Mouse (Mus musculus) limb, embryonic 13.5 days (tissue): ENCODE measurements around the gene Hspb7. TPM values are rescaled to one million over a fixed set of nuclear protein-coding genes. Genes with fewer than 3 reads are reported as not detected.

Experiments
- ATAC-seq: fragments of 200-750 bp; cut with Nextera tagmentation; 2 replicates; pipeline ENCODE4 v1.8.0; 2017; ENCODE audit warnings: low read depth, moderate number of reproducible peaks, moderate TSS enrichment; ENCODE audit not compliant: low FRiP score
- H3K27ac ChIP-seq: fragments of 300-500 bp; sonication (generic); 2 replicates; pipeline ENCODE4 v1.5.1; 2015; ENCODE audit warnings: inconsistent platforms, mild to moderate bottlenecking, moderate library complexity
- H3K27me3 ChIP-seq: fragments of 300-500 bp; sonication (generic); 2 replicates; pipeline ENCODE4 v1.6.1; 2015; ENCODE audit warnings: mild to moderate bottlenecking, inconsistent platforms
- H3K36me3 ChIP-seq: fragments of 300-500 bp; sonication (generic); 2 replicates; pipeline ENCODE4 v1.6.1; 2015; ENCODE audit warnings: inconsistent platforms, mild to moderate bottlenecking, moderate library complexity
- H3K4me1 ChIP-seq: fragments of 300-500 bp; sonication (generic); 2 replicates; pipeline ENCODE4 v1.6.1; 2015; ENCODE audit warnings: inconsistent platforms
- H3K4me2 ChIP-seq: fragments of 300-500 bp; sonication (generic); replicated peaks from 2 replicates; pipeline ENCODE4 v1.6.1; 2015; ENCODE audit warnings: inconsistent platforms, mild to moderate bottlenecking, moderate library complexity
- H3K4me3 ChIP-seq: fragments of 300-500 bp; sonication (generic); 2 replicates; pipeline ENCODE4 v1.5.1; 2015; ENCODE audit warnings: moderate library complexity, mild to moderate bottlenecking, inconsistent platforms
- H3K9ac ChIP-seq: fragments of 300-500 bp; sonication (generic); 2 replicates; pipeline ENCODE4 v1.6.1; 2015; ENCODE audit warnings: mild to moderate bottlenecking, inconsistent platforms
- H3K9me3 ChIP-seq: fragments of 300-500 bp; sonication (generic); 2 replicates; pipeline ENCODE4 v1.6.1; 2016; ENCODE audit warnings: inconsistent platforms
- whole genome bisulfite sequencing: fragments of 180-500 bp; shearing (Covaris S2); methylation state at CpG from one replicate; pipeline ENCODE4 v1.1.7; 2015; 5-methylcytosine and 5-hydroxymethylcytosine counted together
- polyA plus RNA-seq: library from polyadenylated mRNA; unstranded; fragments of >200 nt; fragmentation: Nextera tagmentation; extraction: Ambion mirVana; gene quantifications from 2 replicates; pipeline ENCODE4 v1.2.1, GENCODE M21; 2015

Gene Hspb7
- polyA plus RNA-seq, 1 experiment from 2014 or later = 0.06 TPM

DNA sequence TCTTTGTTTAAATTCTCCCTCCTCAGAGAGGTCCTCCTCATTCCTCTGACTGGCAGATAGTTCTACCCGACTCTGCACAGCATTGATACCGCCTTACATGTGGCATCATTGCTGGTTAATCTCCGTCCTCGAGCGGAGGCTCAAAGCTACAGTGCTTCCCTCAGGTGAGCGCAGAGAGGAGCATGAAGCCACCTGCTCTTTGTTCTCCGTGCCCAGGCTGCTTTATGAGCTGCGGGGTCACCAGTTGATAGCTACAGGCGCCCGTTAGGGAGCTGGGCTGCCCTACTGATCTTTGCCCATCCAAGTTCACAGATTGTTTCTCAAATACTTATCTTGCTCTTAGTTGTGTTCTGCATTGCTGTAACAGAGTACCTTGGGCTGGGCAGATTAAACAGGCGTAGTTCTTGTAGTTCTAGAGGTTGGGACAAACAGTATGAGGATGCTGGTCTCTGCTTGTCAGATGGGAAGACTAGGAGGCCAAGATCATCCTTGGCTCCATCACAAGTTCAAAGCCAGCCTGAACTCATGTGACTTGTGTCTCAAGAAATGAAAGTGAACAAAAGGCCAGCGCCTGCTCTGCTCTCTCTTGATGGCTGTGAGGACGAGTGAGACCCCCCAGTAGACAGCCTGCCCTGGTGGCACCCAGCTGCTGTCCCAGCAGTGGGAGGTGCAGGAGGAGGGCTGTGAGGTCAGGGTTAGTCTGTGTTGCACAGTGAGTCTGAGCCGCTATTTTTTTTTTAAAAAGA, 35.8 kb downstream of the Hspb7 start:
- Histone ChIP-seq H3K9me3 (no peaks in the 10 kb centered on the region), H3K4me1 (peaks cover 29% of the 10 kb centered on the region), H3K4me3 (no peak overlapping the region), H3K4me2 (no peak overlapping the region), H3K36me3 (peaks cover 49% of the 10 kb centered on the region), H3K27ac (no peak overlapping the region), H3K9ac (no peak overlapping the region), H3K27me3 (no peaks in the 10 kb centered on the region)
- ATAC-seq = no peak
- WGBS = 93% methylated on average over 14 of the region's 14 CpGs

DNA sequence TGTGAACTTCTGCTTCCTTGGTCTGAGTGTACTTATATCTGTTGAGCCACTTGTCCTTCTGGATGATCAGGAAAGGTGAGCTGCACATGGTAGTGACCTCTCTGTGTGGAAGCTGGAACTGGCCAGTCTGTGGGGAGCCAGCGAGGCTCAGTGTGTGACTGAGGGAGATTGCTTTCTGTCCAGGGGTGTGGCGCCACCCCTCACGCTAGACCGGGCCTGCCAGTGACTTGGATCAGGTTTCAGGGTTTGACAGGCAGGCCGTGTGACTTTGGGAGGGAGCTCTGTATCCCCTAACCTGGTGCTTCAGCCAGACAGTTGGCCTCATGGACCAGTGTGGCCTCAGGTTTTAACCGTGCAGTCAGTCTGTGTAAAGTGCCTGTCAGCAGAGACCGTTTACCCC, 37.7 kb downstream of the Hspb7 start:
- peaks cover 29% of the 10 kb centered on the region for H3K4me1 ChIP-seq
- peak overlapping the region; percentile 65; the same call in 1 of the 2 replicates for H3K27ac ChIP-seq
- peak overlapping the region; percentile 14; the same call in 1 of the 2 replicates for H3K9ac ChIP-seq
- no peaks in the 10 kb centered on the region for H3K9me3 ChIP-seq
- H3K4me3 ChIP-seq = no peak overlapping the region
- H3K27me3 ChIP-seq = no peaks in the 10 kb centered on the region
- peak overlapping the region; percentile 28 for H3K4me2 ChIP-seq
- H3K36me3 ChIP-seq = peaks cover 47% of the 10 kb centered on the region
- WGBS = 18% methylated on average over 7 of the region's 7 CpGs
- peak; percentile 43; the same call in 1 of the 2 replicates for ATAC-seq

DNA sequence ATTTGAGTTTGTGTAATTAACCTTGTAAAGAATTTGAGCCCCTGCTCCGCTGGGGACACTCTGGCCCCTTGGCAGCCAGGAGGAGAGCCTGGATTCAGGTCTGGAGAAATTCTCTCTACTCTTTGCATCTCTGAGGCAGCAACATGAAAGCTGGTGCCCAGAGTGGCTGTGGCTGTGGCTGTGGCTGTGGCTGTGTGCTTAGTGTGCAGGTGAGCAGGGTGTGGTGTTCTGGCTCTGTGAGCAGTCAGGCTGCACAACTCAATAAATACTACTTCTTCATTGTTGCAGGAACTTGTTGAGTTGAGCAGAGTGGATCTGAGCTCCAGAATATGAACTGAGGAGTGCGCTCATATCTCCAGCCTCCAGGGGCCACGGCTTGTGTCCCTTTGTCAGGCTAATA, 38.3 kb downstream of the Hspb7 start:
- no peak overlapping the region for H3K4me3 ChIP-seq
- ATAC-seq = no peak
- H3K27ac ChIP-seq = peak overlapping the region; percentile 65; the same call in 1 of the 2 replicates
- WGBS = 67% methylated on average over 3 of the region's 3 CpGs
- H3K4me1 ChIP-seq = peaks cover 29% of the 10 kb centered on the region
- no peak overlapping the region for H3K9ac ChIP-seq
- H3K9me3 ChIP-seq = no peaks in the 10 kb centered on the region
- H3K27me3 ChIP-seq = no peaks in the 10 kb centered on the region
- H3K36me3 ChIP-seq = peaks cover 52% of the 10 kb centered on the region
- H3K4me2 ChIP-seq = no peak overlapping the region

DNA sequence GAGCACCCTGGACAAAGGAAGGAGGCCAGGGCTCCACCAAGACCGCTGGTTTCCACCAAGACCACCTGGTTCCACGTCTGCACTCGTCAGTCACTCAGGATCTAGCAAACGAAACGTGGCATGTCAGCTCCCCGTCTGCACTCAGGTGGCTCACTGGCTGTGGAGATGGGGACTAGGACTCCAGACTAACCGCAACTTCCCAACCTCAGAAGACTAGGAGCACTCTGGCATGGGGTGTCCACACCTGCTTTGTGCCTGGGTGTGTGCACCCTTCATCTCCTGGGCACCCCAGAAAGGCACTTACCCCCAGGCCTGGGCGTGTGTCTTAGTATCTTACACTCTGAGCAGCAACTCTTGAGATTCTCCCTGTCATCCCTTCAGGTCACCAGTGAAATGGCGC, 39.2 kb downstream of the Hspb7 start:
- no peak overlapping the region for H3K9ac ChIP-seq
- H3K4me1 ChIP-seq = peaks cover 26% of the 10 kb centered on the region
- peaks cover 59% of the 10 kb centered on the region for H3K36me3 ChIP-seq
- no peak overlapping the region for H3K4me2 ChIP-seq
- 92% methylated on average over 9 of the region's 9 CpGs for WGBS
- no peaks in the 10 kb centered on the region for H3K9me3 ChIP-seq
- ATAC-seq = no peak
- H3K27me3 ChIP-seq = no peaks in the 10 kb centered on the region
- no peak overlapping the region for H3K4me3 ChIP-seq
- H3K27ac ChIP-seq = no peak overlapping the region

DNA sequence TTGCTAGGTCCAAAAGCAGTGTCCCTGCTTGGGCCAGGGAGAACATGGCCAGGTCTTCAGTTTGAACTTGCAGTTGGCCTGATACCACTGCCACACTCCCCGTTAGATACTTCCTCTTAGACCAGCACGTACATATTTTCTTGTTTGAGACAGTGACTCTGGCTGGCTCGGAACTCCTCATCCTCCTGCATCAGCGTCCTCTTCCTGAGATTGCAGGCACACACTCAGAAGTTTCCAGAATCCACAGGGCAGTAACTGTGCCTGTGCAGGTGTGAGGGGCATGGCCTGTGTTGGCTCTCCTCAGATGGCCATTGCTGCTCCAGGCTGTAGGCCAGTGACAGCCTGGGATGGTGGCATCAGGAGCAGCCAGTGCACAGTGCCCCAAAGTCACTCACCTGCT, 39.9 kb downstream of the Hspb7 start:
- WGBS = 93% methylated on average over 4 of the region's 4 CpGs
- no peaks in the 10 kb centered on the region for H3K27me3 ChIP-seq
- no peak overlapping the region for H3K4me2 ChIP-seq
- no peak for ATAC-seq
- no peak overlapping the region for H3K9ac ChIP-seq
- peaks cover 21% of the 10 kb centered on the region for H3K4me1 ChIP-seq
- no peak overlapping the region for H3K4me3 ChIP-seq
- no peak overlapping the region for H3K27ac ChIP-seq
- no peaks in the 10 kb centered on the region for H3K9me3 ChIP-seq
- H3K36me3 ChIP-seq = peaks cover 63% of the 10 kb centered on the region

DNA sequence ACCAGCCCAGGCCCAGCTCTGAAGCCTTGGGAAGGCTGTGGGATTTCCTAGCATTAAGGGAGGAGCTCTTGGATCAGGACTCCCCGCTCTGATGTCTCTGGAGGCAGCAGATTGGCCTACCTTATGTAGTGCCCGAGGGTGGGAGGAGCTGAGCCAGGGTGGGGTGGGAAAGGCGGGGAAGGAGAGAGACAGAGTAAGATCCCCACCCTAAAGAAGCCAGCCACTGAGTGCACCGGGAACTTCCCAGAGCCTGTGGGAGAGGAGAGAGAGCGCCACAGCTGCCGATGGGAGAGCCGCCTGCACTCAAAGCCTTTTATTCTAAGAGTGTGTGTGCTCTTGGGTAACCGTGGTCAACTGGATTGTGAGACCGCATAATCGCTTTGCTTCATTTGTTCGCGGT, 40.5 kb downstream of the Hspb7 start:
- H3K4me2 ChIP-seq = no peak overlapping the region
- peaks cover 17% of the 10 kb centered on the region for H3K4me1 ChIP-seq
- no peak overlapping the region for H3K27ac ChIP-seq
- WGBS = 67% methylated on average over 12 of the region's 12 CpGs
- peaks cover 67% of the 10 kb centered on the region for H3K36me3 ChIP-seq
- no peaks in the 10 kb centered on the region for H3K9me3 ChIP-seq
- no peak overlapping the region for H3K9ac ChIP-seq
- no peak for ATAC-seq
- no peak overlapping the region for H3K4me3 ChIP-seq
- no peaks in the 10 kb centered on the region for H3K27me3 ChIP-seq

DNA sequence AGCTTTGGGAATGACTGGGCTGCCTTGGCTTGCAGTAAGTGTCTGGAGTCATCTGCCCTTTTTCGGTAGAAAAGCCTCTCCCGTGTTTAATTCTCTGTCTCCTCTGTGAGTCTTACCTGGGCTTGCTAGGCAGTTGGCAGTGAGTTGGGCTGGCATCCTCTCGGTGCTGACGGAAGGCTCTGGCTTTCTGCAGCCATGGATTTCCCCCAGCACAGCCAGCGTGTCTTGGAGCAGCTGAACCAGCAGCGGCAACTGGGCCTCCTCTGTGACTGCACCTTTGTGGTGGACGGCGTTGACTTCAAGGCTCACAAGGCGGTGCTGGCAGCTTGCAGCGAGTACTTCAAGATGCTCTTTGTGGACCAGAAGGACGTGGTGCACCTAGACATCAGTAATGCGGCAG, 41.0 kb downstream of the Hspb7 start:
- Histone ChIP-seq H3K9me3 (no peaks in the 10 kb centered on the region), H3K4me3 (no peak overlapping the region), H3K27ac (no peak overlapping the region), H3K4me2 (no peak overlapping the region), H3K4me1 (peaks cover 17% of the 10 kb centered on the region), H3K9ac (no peak overlapping the region), H3K36me3 (peaks cover 67% of the 10 kb centered on the region), H3K27me3 (no peaks in the 10 kb centered on the region)
- 91% methylated on average over 12 of the region's 12 CpGs for WGBS
- ATAC-seq = no peak

DNA sequence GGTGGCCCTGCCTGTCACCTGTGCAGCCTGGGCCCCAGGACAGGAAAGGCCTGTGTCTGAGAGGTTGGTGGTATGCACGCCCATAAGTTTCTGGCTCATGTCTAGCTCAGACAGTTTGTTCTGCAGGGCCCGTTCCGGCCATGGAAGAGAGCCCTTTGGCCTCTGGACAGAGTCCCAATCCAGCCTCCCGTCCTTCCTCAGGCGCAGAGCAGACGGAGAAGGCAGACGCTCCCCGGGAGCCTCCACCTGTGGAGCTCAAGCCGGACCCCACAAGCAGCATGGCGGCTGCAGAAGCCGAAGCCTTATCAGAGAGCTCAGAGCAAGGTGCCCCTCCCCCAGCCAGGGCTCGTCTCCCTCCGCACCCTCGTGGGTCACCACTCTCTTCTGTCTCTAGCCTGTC, 42.9 kb downstream of the Hspb7 start:
- ATAC-seq = no peak
- H3K4me3 ChIP-seq = no peak overlapping the region

DNA sequence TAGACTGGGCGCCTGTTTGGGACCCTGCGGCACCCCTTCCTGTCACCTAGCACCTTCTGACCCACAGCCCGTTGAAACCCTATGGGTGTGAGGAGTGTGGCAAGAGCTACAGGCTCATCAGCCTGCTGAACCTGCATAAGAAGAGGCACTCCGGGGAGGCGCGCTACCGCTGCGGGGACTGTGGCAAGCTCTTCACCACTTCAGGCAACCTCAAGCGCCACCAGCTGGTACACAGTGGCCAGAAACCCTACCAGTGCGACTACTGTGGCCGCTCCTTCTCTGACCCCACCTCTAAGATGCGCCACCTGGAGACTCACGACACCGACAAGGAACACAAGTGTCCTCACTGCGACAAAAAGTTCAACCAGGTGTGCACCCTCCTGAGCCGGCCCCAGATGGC, 44.1 kb downstream of the Hspb7 start:
- Histone ChIP-seq H3K9me3 (no peaks in the 10 kb centered on the region), H3K36me3 (peaks cover 92% of the 10 kb centered on the region), H3K4me1 (no peaks in the 10 kb centered on the region), H3K27ac (no peak overlapping the region), H3K27me3 (no peaks in the 10 kb centered on the region), H3K9ac (no peak overlapping the region), H3K4me2 (no peak overlapping the region), H3K4me3 (no peak overlapping the region)
- no peak for ATAC-seq
- 77% methylated on average over 16 of the region's 16 CpGs for WGBS

More for the DNA sequence above, 42.9 kb downstream of the Hspb7 start:
- no peaks in the 10 kb centered on the region for H3K9me3 ChIP-seq
- 81% methylated on average over 14 of the region's 14 CpGs for WGBS
- peaks cover 7% of the 10 kb centered on the region for H3K4me1 ChIP-seq
- no peak overlapping the region for H3K27ac ChIP-seq
- no peak overlapping the region for H3K4me2 ChIP-seq
- H3K27me3 ChIP-seq = no peaks in the 10 kb centered on the region
- peaks cover 83% of the 10 kb centered on the region for H3K36me3 ChIP-seq
- no peak overlapping the region for H3K9ac ChIP-seq

DNA sequence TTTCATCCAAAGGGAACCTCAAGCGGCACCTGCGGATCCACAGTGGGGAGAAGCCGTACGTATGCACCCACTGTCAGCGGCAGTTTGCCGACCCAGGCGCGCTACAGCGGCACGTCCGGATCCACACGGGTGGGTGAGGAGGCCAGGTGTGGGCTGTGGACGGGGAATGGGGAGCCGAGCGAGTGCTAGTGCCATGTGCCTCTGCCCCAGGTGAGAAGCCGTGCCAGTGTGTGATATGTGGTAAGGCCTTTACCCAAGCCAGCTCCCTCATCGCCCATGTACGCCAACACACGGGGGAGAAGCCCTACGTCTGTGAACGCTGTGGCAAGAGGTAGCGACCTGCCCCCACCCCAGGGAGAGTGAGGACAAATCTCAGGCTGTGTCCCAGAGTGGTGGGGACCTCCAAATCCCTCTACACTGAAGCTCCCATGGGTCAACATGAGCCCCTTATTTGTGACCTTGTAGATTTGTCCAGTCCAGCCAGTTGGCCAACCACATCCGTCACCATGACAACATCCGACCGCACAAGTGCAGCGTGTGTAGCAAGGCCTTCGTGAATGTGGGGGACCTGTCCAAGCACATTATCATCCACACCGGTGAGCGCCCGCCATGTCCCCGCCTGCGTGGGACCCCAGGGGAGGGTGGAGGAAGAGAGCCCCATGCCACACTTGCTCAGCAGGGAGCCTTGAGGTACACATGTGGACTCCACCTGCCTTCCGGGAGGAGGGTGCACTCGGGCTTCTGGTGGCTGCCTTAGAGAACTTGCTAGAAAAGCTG, 45.1 kb downstream of the Hspb7 start:
- H3K4me3 ChIP-seq = no peak overlapping the region
- no peaks in the 10 kb centered on the region for H3K4me1 ChIP-seq
- no peaks in the 10 kb centered on the region for H3K27me3 ChIP-seq
- ATAC-seq = no peak
- peaks cover 93% of the 10 kb centered on the region for H3K36me3 ChIP-seq
- H3K27ac ChIP-seq = no peak overlapping the region
- WGBS = 95% methylated on average over 34 of the region's 34 CpGs
- H3K9me3 ChIP-seq = no peaks in the 10 kb centered on the region
- no peak overlapping the region for H3K9ac ChIP-seq
- no peak overlapping the region for H3K4me2 ChIP-seq

DNA sequence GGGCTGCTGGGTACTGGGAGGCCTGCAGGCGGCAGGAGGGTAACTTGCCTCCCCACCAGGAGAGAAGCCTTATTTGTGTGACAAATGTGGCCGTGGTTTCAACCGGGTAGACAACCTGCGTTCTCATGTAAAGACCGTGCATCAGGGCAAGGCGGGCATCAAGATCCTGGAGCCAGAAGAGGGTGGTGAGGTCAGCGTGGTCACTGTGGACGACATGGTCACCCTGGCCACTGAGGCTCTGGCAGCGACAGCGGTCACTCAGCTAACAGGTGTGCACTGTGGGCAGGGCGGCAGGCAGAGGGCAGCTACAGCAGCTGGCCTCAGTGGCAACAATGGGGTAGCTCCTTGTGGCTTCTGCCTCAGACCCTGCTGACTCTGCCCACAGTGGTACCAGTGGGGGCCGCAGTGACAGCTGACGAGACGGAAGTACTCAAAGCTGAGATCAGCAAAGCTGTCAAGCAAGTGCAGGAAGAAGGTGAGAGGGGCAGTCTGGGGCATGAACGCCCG, 45.8 kb downstream of the Hspb7 start:
- Histone ChIP-seq H3K27ac (no peak overlapping the region), H3K9ac (no peak overlapping the region), H3K27me3 (no peaks in the 10 kb centered on the region), H3K36me3 (peaks cover 96% of the 10 kb centered on the region), H3K9me3 (no peaks in the 10 kb centered on the region), H3K4me2 (no peak overlapping the region), H3K4me1 (no peaks in the 10 kb centered on the region), H3K4me3 (no peak overlapping the region)
- ATAC-seq = no peak
- 88% methylated on average over 16 of the region's 16 CpGs for WGBS

DNA sequence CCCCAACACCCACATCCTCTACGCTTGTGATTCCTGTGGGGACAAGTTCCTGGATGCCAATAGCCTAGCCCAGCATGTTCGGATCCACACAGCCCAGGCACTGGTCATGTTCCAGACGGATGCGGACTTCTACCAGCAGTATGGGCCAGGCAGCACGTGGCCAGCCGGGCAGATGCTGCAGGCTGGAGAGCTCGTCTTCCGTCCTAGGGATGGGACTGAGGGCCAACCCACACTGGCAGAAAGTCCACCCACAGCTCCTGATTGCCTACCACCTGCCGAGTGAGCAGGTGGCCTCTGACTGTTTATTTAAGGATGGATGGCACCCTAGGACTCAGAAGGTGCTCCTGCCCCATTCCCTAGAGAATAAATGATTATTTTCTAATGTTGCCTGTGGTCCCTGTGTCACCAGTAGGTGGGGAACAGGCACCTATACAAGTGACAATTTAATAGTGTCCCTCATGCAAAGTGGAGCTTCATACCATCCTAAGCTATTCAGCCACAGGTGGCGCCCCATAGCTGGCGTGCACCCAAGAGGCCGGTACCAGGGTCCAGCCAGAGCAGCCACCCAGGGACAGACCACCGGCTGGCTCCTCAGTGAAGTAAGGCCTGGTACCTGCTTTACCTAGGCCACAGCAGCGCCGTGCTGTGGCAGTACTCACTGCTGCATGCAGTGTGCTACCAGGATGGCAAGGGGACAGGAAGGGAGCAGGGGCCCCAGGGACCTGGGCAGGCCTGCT, 46.4 kb downstream of the Hspb7 start:
- Histone ChIP-seq H3K36me3 (peaks cover 98% of the 10 kb centered on the region), H3K4me3 (no peak overlapping the region), H3K9ac (0 out of 2 replicates have a peak overlapping the region, but pooled peaks have one; percentile 25), H3K9me3 (no peaks in the 10 kb centered on the region), H3K4me1 (no peaks in the 10 kb centered on the region), H3K4me2 (no peak overlapping the region), H3K27ac (no peak overlapping the region), H3K27me3 (no peaks in the 10 kb centered on the region)
- no peak for ATAC-seq
- 87% methylated on average over 15 of the region's 15 CpGs for WGBS
